Mouse (Mus musculus) thymus, adult 2 months (tissue): ENCODE results near the gene Itch.

Experiments used
- CTCF ChIP-seq: fragments of 200-500 bp; IDR thresholded peaks from 2 replicates; pipeline ENCODE4 v1.5.1; 2012; ENCODE audit warnings: mild to moderate bottlenecking, control low read depth, low read length, moderate library complexity, borderline replicate concordance; ENCODE audit not compliant: control insufficient read depth, poor library complexity, insufficient read depth; ENCODE audit errors: extremely low read depth
- POLR2A ChIP-seq: fragments of 200-500 bp; IDR thresholded peaks from 2 replicates; pipeline ENCODE4 v1.6.1; 2012; ENCODE audit warnings: mild to moderate bottlenecking, low read length, control low read depth, moderate library complexity; ENCODE audit not compliant: control insufficient read depth, poor library complexity, insufficient read depth; ENCODE audit errors: extremely low read depth

GRCm38 (mm10) chr2:155101761-155102181, 31.5 kb upstream of the Itch start:
- TF ChIP-seq CTCF (no peak), POLR2A (no peak)
